Mouse (Mus musculus): ENCODE data around the gene Deup1.

DNA sequence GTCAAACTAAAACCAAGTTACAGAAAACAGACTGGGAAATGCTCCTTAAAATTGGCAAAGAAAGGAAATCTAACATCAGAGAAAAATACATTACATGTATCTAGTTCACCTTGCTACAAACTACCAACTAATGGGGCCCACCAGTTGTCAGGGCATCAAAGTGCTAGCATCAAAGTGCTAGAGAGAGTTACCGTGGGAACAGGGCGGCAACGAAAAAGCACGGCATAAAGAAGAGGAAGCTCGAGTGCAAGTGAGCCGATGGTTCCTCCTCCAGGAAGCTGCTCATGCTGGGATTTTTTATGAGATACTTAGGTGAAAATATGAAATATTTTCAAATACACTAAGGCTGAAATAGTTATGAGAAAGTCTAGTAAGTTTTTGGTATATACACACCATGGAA lies 47.6 kb downstream of the Deup1 start:
- no peak for TF ChIP-seq CTCF (IDR thresholded peaks at IDR 0.05)
- no peak for TF ChIP-seq POLR2A (IDR thresholded peaks at IDR 0.05; ENCODE audit: insufficient read depth, low read depth, low read length)
- TF ChIP-seq EP300 (IDR thresholded peaks at IDR 0.05; ENCODE audit: insufficient read depth, low read depth, low read length): no peak

Measured in heart, adult 2 months (tissue).